Mouse (Mus musculus): ENCODE results near the gene Tmem135.
A peak's percentile ranks its signal among the peaks of the same experiment; 100 is the strongest.

Gene Tmem135

GRCm38 (mm10) chr7:89417707-89418106, 13.7 kb upstream of the Tmem135 start:
- DNase-seq (ENCODE audit: low spot score): no peak

DNA sequence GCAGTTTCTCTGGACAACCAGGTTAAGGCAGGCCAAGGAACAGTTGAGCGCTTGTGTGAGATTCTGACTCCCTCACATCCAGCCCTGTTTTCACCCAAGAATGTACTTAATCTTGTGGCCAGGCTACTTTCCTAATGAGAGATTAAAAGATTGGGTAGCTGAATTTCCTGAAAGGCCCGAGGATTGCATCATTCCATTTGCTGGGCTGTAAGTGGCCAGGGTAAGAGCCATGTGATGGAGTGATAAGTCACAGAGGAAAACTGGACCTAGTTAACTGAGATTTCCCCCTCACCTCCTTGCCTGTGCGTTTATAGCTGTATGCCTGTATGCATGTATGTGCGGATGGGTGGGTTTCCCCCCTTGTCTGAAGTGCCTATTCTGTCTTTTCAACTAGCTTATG, 12.0 kb upstream of the Tmem135 start:
- peak; percentile 89 for DNase-seq (ENCODE audit: low spot score)

- DNase-seq (ENCODE audit: low spot score): no peak
These were observed 8.1 kb upstream of the Tmem135 start for GRCm38 (mm10) chr7:89412094-89412493.

GRCm38 (mm10) chr7:89411346-89411745, 7.3 kb upstream of the Tmem135 start:
- no peak for DNase-seq (ENCODE audit: low spot score)

DNA sequence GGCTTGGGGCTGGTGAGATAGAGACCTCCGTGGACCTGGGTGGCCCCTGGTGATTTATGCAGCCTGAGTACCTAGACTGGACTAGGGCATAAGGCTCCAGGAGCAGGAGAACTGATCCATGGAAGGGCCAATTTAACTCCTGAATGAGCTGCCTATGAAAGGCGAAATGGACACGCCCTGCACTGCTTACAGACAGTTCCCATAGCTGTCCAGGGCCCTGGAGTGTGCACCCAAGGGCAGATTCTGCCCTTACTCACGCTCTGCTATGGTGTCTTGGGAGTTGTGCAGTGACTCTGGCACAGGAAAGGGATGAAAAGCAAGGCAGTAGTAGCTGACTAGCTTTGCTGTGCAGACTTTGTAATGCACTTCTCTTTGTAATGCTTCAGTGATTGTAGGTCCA, 6.3 kb upstream of the Tmem135 start:
- no peak for DNase-seq (ENCODE audit: low spot score)

DNA sequence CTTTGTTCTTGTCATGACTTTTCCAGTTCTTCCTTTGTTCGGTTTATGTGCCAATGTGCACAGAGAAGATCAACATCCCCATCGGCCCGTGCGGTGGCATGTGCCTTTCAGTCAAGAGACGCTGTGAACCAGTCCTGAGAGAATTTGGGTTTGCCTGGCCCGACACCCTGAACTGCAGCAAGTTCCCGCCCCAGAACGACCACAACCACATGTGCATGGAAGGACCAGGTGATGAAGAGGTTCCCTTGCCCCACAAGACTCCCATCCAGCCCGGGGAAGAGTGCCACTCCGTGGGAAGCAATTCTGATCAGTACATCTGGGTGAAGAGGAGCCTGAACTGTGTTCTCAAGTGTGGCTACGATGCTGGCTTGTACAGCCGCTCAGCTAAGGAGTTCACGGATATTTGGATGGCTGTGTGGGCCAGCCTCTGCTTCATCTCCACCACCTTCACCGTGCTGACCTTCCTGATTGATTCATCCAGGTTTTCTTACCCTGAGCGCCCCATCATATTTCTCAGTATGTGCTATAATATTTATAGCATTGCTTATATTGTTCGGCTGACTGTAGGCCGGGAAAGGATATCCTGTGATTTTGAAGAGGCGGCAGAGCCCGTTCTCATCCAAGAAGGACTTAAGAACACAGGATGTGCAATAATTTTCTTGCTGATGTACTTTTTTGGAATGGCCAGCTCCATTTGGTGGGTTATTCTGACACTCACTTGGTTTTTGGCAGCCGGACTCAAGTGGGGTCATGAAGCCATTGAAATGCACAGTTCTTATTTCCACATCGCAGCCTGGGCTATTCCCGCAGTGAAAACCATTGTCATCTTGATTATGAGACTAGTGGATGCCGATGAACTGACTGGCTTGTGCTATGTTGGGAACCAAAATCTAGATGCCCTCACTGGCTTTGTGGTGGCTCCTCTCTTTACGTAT, 3.3 kb upstream of the Tmem135 start:
- no peak for DNase-seq (ENCODE audit: low spot score)

GRCm38 (mm10) chr7:89406011-89406410, 2.0 kb upstream of the Tmem135 start:
- DNase-seq (ENCODE audit: low spot score): no peak

DNA sequence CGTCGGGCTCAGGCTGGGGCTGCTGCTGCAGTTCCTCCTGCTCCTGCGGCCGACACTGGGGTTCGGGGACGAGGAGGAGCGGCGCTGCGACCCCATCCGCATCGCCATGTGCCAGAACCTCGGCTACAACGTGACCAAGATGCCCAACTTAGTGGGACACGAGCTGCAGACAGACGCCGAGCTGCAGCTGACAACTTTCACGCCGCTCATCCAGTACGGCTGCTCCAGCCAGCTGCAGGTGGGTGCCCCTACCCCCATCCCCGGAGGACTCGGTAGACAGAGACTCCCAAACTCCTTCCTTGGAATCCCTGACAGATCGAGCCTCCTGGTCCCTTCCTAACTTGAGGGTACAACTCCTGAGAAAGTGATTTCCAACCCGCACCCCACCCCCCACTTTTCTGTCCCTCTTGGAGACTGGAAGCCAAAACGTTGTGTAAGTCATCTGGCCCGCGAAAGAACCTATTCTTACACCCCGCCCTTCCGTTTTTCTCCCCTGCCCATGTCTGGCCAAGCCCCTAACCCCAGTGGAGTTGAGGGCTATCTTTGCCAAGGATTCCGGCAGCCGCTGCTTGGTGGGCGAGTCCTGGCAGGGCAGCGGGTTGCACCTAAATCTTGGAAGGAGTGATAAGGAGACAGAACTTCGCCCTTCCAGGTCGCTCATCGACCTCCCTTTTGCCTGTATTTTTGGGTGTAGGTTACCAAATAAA, 865 bp upstream of the Tmem135 start:
- peak; percentile 29 for DNase-seq (ENCODE audit: low spot score)

- DNase-seq (ENCODE audit: low spot score): peak; percentile 84
These were observed 709 bp downstream of the Tmem135 start for GRCm38 (mm10) chr7:89403053-89403972.

DNA sequence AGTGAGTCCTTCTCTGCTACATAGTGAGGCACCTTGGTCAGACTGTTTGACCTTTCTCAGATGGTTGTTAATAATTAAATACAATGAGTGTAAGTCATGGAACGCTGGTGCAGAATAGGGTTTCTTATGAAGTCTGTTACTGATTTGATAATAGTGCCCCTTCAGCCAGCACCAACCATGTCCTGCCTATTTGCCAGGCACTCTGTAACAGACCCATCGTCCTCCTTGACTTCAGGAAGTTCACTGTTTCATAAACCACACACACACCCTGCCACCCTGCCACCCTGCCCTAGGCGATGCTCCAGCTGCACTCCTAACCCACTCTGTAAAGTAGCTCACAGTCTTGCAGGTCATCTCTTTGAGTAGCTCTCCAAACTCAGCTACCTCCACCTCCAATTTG, 2.1 kb downstream of the Tmem135 start:
- DNase-seq (ENCODE audit: low spot score): no peak

- no peak for DNase-seq (ENCODE audit: low spot score)
These were observed 2.7 kb downstream of the Tmem135 start for GRCm38 (mm10) chr7:89401136-89401858.

GRCm38 (mm10) chr7:89400721-89401120, 3.3 kb downstream of the Tmem135 start:
- DNase-seq (ENCODE audit: low spot score): no peak

GRCm38 (mm10) chr7:89397837-89398534, 6.0 kb downstream of the Tmem135 start:
- no peak for DNase-seq (ENCODE audit: low spot score)

DNA sequence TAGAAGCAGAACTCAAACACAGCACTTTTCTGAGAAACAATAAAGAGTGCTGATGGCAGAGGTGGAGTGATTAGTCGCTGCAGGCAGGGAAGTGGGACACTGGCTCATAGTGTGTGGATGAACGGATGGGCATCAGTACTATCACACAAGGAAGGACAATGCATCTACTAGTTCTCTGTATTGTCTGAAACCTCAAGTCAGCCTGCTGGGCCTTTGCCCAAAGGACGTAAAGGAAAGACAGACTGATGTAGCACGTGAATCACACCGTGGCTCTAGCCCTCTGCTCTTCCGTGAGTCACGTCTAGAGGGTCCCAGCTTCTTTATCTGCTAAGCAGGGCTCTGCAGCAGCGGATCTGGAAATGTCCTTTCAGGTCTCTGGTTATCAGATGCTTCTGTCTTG, 7.6 kb downstream of the Tmem135 start:
- DNase-seq (ENCODE audit: low spot score): no peak

DNA sequence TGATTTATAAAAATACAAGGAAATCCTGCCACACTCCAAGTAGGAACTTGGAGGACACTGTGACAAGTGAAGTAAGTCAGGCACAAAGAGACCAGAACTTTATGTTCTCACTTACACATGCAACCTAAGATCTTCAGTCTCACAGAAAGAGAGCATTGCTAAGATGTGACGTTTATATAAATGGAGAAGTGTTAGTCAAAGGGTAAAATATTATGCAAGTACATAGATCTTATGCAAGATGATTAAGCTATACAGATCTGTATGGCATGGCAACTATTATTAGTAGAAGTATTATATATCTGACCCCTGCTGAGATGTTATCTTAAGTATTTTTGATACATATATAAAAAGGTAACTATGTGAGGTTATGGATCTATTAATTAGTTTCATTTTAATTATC, 8.6 kb downstream of the Tmem135 start:
- DNase-seq (ENCODE audit: low spot score): no peak

GRCm38 (mm10) chr7:89392825-89393224, 11.2 kb downstream of the Tmem135 start:
- no peak for DNase-seq (ENCODE audit: low spot score)

- no peak for DNase-seq (ENCODE audit: low spot score)
These were observed 11.6 kb downstream of the Tmem135 start for GRCm38 (mm10) chr7:89392388-89392787.

DNA sequence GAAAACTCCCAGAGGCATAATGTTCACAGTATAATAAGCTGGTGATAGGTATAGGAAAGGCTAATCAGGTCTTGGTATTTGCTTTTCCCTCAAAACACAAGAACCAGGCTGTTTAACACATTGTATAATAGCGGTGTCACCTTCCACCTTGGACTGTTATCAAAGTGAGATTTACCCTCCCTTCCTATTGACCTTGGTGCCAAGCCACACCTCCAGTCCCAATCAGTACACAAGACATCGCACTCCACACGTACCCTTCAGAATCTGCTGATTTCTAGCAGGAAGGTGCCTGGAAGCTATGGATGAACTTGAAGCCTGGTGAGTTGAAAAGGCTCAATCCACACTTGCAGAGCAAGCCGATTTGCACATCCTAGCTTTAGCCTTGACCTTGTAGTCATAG, 12.2 kb downstream of the Tmem135 start:
- no peak for DNase-seq (ENCODE audit: low spot score)

- no peak for DNase-seq (ENCODE audit: low spot score)
These were observed 12.7 kb downstream of the Tmem135 start for GRCm38 (mm10) chr7:89391281-89391680.

DNA sequence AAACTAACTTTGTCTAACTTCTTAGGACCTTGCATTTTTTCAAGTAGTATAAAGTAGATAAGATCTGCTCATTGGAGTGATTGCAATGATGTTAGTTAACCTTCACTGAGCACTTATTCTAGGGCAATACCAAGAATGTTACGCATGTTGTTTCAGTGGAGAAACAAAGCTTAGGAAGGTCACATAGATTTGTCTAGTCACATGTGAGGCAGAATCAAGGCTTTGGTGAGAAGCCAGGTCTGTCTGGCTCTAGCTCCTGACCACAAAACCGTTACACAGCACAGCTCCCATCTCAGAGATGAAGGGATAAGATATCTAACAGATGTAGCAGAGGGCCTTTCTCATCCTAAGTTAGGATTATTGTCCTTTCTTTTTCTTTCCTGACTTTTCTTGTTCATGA, 13.4 kb downstream of the Tmem135 start:
- no peak for DNase-seq (ENCODE audit: low spot score)

DNA sequence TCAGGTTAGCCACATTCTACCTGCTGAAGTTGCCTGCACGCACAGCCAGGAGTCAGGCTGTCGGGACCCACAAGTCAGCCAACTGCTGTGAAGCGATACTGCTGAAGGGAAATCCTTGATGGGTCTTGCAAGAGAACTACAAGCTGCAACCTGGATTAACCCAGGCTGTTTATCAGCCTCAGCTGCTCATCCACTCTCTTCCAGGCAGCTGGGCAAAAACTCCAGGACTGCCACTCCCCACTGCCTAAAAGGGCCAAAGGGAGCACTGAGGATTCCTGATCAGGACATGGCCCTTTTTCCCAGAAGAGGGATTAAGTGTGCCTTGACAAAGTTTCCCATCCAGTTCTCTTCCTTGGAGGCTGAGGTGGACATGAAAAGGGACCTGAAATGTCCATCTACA, 15.0 kb downstream of the Tmem135 start:
- DNase-seq (ENCODE audit: low spot score): no peak
